Mouse (Mus musculus) cerebellum, adult 9-11 months (tissue): Measurements from ENCODE around the gene 1600002K03Rik.
A peak's percentile ranks its signal among the peaks of the same experiment; 100 is the strongest.
"Not testable (repeated sequence)": the region's sequence is repeated elsewhere in the genome, so short reads cannot be mapped to it uniquely, and the experiment has no call there.

Experiments
- DNase-seq: peaks from one replicate; pipeline ENCODE4 v3.0.0; 2022

The 1600002K03Rik gene

DNA sequence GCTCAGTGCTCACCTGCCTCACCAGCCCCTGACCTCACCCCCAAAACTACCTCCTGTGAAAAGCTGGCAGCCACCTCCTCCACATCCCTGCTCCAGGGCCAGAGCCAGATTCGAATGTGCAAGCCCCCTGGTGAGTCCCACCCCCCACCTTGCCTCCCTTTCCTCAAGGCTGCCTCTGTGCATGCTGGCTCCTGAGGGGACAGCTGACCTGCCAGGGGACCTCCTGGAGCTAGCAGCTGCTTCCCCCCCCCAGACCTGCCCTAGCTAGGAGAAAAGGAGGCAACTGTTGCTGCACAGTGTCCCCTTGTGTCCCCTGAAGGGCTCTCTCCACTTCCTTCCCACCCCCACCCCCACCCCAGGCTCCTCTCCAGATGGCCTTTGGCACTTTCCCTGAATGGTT is 17.5 kb upstream of the 1600002K03Rik start:
- DNase-seq: no peak

DNA sequence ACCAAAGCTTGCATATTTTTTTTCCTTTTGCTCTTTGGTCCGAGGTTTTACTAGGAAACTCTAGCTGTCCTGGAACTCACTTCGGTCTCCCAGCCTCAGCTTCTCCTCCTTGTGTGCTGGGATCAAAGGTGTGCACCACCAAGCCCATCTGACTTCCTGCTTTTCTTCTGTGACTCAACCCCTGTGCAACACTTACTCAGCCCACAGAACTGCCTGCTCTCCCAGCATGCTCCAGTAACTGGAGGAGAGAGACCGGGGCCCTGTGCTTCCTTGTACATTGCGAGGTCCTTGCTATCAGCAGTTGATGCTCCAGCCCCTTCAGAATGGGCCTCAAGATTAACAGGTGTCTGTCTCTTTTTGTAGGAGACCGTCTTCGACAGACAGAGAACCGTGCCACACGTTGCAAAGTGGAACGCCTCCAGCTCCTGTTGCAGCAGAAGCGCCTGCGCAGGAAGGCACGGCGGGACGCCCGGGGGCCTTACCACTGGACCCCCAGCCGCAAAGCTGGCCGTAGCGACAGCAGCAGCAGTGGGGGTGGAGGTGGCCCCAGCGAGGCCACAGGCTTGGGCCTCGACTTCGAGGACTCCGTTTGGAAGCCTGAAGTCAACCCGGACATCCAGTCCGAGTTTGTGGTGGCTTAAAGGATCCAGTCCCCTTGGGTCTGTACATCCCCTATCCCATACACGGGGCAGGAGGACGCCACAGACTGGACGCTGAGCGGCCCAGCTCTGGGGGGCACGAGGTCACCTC is 16.6 kb upstream of the 1600002K03Rik start:
- no peak for DNase-seq

DNA sequence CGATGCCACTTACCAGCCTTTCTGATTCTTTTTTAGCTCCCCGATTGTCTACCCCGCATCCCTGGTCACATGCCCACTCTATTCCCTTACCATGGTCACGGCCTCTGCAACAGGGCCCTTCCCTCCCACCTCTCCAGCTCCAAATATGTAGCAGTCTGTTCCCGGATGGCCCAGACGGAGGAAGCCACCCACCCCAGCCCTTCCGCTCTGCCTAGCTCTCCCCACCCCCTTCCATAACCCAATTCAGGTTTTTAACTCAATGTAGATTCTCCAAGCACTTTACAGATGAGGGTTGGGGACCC is 16.0 kb upstream of the 1600002K03Rik start:
- DNase-seq: no peak

DNA sequence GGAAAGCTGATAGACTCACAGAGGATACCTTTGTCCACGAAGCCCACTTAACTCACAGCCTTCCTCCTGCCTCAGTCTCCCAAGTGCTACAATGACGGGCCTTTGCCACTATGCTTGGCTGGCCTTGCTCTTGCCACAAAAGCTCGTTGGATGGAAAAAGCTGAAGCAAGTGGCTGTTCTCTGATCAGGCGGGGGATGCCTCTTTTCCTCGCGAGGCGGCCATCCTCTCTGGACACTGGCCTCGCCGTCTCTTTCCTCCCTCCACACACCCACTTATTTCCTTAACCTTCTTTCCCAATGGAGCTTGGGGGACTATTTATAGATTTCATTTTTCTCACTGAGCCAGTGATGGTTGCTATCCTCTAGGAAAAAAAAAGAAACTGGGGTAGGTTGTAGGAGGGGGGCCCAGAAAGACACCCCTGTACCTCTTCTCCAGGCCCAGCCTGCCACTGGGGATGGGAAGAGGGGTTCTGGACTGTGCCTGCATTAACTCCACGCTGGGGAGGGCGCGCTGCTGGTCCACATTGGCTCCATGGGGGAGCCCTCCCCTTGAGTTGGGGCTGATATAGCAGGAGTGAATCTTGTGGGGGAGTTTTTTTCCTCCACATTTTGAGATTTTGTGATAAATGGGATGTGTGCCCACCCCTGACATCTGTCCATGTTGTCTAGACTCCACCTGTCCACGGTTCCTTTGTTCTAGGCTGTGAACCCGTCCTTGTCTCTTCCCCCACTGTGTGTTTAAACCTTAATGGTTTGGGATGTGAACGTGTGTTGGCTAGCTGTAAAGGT is 15.4 kb upstream of the 1600002K03Rik start:
- no peak for DNase-seq

DNA sequence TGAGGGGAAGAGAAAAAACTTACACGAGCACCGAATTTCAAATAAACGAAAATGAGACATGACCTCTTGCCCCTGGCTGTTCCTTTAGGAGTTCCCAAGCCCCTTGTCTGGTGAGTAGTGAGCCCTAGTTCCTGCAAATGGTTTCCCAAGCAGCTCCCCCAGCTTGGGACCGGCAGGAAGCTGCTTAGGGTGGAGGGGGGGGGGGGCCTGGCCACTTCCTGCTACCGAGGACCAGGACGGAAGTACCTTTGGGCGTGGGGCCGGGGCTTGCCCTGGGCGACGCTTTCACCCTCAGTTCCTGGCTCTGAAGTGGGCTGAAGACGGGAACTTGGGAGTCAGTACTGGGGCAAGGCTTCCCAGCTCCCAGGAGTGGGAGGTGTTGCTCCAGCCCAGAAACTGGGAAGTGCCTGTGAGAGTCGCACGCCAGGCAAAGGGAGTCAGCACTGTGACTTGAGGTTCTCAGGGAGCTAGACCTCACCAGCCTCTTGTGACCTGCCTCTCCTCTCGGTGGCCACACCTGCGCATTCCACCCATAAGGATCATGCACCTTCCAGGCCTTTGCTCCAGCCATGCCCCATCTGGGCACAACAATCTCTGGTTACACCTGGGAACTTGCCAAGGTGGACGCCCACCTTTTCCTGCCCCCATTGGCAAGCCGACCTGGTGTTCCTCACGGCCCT is 14.3 kb upstream of the 1600002K03Rik start:
- peak; percentile 73 for DNase-seq

DNA sequence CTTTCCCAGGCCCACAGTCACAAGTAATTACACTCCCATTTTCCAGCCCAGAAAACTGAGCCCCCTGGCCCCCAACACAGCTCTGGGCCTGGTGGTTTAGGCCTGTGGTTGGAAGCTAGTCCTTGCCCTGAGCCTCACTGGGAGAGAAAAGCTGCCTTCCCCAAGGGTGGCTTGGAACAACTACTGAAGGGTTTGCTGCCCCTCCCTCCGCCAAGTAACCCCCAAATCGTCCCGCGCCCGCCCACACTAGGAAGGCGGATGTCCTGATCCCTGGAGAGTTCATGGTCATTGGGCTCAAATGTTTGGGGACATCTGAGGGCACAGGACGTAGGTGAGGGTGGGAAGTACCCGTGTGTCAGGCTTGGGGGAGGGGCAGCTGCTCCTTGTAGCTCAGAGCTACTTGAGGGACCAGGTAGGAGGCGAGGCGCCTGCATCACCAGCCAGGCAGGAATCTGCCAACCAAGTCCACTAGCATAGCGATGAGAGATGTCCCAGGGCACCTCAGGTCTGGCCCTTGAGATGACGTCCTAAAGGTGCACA is 13.7 kb upstream of the 1600002K03Rik start:
- peak; percentile 84 for DNase-seq

DNA sequence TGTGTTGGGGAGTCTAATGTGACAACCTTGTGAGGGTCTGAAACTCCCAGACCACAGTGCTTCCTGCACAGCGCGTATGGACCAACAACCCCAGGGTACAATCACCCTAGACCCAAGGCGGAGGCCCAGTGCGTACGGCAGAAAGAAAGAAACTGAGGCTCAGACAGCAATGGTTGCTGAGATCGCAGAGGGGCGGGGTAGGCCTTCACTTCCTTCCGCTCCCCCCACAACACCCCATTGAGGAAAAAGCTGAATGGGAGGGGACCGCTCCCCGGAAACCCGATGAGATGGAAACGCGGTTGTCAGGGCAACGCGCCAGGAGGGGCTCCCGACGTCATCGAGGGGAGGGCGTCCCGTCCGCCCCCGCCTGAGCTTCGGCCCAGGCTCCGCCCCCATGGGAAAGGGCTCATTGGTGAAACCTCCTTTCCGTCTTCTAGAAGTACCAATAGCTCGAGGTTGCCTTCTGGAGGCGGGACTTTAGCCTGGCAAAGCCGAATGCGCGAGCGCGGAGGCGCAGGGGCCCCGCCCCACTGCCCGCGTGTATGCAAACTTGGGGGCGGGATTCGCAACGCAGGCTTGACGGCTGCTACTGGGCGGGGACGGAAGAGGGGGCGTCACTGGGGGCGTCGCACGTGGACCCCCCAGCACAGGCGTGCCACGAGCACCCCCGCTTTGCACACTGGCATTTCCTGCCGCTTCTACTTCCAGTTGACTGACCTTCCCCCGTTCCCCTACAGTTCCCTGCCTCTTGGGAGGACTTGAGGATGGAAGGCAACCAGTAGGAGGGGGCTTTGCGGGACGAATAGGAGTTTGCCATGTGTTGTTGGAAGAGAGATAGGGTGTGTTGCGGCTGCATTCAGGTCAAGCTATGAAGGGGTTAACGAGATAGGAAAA is 12.9 kb upstream of the 1600002K03Rik start:
- peak; percentile 99 for DNase-seq

DNA sequence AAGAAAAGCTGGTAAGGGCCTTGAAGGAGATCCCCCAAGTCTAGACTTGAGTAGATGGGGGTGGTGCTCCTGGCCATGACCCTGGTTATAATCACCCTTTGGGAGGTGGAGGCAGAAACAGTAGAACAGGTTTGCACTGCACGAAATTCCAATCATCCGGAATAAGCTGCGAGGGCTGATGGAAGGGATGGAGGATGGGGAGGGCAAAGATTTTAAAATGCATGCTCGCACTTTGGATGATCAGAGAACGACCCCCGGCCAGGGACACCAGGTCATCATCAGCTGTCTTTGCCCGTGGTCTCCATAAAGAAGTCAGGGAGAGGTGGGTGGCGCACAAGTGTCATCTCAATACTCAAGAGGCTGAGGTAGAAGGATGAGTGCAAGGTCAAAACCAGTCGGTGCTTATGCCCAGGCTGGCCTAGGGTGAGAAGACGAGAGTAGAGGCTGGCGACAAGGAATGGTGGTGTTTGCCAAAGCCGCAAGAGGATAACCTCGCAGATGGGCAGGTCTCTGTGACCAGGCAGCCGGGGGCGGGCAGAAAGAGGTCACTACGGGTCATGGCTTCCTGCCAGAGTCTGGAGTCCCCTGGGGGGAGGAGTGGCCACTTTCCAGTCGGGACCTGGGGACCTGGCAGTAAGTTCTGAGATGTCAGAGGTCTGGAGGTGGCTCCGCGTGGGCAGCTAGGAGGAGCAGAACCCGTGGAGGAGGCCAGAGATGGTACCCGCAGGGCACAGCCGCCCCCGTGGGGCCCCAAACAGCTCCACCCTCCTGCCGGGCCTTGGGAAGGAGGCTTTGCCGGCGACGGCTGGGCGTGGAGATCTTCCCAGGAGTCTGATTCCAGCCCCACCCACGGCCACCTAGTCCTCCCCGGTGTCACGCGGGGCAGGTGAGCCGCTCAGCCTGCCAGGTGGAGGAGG is 12.0 kb upstream of the 1600002K03Rik start:
- peak; percentile 88 for DNase-seq

DNA sequence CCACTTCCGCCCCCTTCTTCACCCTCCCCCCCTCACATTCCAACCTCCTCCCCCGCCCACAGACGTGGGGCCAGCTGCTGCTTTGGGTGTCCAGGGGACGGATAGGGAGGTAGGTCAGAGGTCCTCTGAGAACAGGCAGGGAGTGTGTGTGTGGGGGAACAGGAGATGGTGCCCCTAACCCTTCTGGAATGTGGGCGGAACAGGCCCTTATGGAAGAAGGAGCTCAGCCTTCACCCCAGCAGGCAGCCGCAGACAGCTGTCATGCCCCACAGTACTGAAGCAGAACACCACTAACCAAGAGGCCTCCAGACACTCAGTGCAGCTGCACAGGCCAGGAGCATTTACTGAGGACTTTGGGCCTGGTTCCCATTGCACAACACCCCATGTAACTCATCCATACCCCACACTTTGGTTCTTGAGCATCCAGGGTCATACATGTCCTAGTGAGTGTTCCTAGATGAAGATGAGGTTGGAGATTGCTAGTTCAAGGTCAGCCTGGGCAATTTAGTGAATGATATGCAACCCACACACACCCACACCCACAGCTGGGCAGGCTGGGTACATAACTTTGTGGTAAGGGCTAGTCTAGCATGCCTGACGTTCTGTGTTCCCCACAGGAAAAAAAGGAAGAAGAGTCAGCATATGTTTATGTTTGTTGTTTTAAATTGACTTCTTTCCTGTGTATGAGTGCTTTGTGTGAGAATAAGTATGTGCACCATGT is 11.1 kb upstream of the 1600002K03Rik start:
- peak; percentile 73 for DNase-seq

DNA sequence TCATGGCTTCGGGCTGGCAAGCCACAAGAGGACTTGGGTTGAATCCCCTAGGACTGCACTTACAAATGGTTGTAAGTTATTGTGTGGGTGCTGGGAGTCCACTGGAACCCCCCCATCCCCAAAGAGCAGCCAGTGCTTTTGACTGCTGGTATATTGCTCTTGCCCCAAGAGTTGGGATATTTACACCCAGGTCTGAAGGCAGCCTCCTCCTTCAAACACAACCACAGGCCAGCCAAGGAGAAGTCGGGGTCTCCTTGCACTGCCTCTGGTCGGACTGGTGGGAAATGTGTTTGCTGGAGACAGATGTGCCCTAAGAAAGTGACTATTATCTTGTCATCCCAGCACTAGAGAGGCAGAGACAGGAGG is 10.5 kb upstream of the 1600002K03Rik start:
- DNase-seq: no peak

DNA sequence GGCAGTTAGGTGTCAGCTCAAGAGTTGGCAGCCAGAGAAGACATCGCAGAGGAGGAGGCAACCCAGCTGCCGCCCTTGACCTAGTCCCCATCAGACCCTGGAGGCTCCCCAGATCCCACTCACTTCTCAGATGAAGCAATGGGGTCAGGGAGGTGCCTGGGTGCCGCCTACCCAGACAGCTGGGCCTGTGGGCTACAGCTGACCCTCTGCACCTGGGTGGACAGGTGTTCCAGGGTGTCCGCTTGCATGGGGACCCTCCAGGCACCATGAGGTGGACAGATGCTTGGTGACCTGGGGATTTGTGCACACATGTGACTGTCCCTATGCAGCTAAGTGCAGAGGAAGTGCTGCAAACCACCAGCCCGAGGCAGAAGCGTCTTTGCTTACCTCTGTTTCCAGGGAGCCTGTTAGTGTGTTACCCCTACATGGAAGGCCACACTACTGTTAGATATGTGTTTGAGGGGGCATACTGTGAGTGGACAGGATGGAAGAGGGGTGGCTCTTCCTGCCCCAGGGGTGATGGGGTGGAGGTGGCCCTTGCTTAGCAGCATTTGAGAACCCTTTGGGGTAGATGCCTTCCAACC is 9.9 kb upstream of the 1600002K03Rik start:
- no peak for DNase-seq

DNA sequence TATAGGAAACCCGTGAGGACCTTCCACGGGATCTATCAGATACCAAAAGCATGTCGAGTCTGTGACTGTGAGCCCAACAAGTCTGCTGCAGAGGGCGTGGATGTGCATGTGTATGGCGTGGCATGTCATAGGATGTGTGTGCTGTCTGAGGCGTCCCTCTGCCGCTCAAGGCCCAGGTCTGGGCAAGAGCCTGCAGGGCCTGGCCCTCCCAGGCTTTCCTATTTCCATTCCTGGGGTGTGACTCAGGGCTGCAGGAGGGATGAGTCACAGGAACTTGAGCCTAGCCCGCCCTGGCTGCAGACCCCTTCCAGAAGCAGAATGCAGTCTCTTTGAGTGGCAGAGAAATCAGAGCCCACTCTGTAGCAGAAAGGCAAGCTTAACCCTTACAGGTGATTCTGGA is 9.0 kb upstream of the 1600002K03Rik start:
- no peak for DNase-seq

DNA sequence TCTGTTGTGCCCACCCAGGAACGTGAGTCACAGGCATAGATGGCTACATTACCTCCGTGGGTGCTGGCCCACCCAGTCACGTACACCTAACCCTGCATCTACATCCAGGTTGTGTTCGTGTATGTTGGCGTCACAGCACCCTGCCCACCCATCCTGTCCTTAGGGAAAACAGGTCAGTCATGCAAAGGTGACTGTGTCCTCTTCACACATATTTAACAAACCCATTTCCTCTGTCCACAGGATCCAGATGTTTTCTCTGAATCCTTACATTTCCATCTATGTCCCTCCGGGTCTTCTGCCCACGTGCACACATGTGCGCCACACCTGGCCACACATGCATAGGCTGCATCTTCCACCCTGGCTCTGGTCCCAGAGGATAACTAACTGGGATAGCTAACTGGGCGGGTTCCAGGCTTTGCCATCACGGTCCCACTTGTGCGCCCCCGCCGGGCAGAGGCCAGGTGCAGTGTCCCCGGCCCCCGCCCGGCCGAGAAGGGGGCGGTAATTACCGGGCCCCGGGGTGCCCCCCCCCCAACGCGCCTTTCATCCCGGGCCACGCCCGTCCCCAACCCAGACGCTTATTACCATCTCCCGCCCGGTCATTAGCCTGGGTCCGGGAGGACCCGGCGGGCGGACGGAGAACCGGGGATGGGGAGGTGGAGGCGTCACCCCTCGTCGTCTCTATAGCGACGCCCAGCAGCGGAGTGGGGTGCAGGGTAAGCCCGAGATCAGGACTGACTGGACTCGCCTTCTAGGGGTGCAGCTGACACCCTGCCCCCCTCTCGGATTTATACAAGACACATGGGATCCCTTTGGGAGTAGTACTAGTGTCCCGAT is 8.4 kb upstream of the 1600002K03Rik start:
- peak; percentile 83 for DNase-seq

DNA sequence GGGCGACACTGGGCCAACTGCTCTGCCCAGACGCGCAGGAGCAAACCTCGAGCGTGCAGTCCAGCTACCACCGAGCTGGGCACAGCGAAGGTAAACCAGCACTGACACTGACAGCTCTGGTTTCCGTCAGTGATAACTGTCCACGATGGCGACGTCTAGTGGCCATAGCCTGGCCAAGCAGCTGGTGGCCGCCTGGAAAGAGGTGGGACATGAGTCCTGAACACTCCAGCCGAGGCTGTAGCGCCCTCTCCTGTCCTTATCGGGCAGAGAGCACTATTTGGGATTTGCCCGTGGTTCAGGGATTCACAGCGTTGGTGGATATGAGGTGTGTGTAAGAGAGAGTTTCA is 7.8 kb upstream of the 1600002K03Rik start:
- peak; percentile 98 for DNase-seq

DNA sequence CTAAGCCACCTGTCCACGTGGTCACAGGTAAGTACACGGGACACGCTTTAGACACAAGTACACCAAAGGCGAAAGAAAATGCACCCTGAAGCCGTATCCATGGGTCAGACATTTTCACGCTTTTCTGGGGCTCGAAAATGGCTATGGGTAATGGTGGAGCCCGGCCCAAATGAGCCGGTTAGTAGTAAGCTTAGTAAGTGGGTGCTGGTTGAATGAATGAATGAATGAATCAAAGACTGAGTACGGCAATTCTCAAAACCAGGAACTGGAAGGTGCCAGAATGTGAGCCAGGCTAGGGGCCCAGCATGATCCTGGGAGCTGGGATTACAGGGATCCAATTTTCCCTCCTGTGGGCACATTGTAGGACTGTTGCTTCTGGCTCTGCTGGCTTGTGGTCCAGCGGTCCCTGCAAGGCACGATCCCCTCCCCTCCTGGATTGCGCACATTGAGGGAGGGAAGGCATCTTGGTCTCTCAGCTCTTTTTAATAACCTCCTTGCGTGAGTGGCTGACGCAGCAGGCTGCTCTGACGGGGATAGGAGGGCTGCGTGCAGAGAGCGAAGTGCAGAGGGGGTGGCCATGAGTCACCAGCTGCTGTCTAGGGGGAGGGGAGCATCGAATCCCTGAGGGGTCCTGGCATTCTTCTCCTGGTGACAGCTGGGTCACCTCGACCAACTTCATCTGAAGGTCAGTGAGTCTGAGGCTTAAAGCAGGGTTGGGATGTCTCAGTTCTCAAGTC is 7.2 kb upstream of the 1600002K03Rik start, which contains the start of gene Cirbp:
Gene Cirbp, plus strand, starts transcription at position 594 of the 737 bp plus-strand sequence.
- peak; percentile 80 for DNase-seq

DNA sequence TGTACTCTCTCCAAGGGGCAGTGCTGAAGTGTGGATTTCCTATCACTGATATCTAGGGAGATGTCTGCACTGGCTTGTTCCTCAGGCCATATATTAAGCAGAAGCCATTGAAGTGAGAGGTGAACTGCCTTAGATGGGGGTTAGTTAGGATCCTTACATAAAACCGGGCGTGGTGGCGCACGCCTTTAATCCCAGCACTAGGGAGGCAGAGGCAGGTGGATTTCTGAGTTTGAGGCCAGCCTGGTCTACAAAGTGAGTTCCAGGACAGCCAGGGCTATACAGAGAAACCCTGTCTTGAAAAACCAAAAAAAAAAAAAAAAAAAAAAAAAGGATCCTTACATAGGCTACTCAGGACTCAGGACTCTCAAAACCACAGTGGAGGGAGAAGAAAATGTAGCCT is 6.6 kb upstream of the 1600002K03Rik start:
- DNase-seq: not testable (repeated sequence)

DNA sequence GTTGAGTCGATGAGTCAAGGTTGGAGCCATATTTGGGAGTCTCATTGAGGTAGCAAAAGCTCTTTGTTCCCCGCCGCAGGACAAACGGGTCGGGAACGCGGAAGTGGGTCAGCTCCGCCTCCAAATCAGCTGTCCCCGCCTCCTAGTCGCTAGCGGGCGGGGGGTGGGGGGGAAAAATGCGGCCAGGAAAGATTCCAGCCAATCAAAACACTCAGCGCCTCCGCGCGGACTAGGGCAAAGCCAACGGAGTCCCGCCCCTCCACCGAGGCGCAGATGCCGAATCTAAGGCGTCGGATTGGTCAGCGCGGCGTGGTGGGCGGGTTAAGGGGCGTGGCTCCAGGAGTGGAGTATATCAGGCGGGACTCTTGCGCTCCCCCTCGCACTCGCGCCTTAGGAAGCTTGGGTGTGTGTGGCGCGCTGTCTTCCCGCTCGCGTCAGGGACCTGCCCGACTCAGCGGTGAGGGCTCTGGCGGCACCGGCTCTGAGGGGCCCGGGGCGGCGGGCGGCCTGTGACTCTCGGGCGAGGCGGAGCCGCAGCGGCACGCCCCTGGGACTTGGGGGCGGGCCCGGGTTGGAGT is 5.2 kb upstream of the 1600002K03Rik start:
- peak; percentile 99 for DNase-seq

DNA sequence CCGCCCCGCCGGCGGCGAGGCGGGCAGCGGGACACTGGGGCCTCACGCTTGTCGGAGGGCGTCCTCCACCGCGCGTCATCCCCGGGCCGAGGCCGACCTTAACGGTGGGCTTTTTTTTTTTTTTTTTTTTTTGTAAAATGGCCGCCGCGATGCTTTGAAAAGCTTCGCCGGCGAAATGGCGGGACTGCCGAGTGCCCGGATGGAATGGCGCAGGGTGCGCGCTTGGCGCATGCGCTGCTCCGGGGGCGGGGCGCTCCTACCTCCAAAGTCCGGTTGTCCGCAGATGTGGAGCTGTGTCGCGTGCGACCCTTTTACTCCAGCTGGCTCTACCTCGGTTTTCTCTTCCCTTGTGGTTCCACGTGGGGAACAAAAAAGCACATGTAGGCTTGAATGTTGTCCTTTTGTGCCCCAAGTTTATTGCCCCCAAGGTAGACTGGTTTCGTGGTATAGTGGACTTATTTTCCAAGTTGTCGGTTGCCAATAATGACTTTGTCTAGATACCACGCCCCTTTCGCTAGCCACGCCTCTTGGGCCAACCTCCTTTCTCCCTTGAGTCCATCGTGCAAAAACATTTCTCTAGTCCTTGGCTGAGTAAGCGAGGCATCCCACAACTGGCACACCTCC is 4.6 kb upstream of the 1600002K03Rik start:
- peak; percentile 94 for DNase-seq
